8 mouse cellular contexts compared by ENCODE assay signal in the genomic region with DNA sequence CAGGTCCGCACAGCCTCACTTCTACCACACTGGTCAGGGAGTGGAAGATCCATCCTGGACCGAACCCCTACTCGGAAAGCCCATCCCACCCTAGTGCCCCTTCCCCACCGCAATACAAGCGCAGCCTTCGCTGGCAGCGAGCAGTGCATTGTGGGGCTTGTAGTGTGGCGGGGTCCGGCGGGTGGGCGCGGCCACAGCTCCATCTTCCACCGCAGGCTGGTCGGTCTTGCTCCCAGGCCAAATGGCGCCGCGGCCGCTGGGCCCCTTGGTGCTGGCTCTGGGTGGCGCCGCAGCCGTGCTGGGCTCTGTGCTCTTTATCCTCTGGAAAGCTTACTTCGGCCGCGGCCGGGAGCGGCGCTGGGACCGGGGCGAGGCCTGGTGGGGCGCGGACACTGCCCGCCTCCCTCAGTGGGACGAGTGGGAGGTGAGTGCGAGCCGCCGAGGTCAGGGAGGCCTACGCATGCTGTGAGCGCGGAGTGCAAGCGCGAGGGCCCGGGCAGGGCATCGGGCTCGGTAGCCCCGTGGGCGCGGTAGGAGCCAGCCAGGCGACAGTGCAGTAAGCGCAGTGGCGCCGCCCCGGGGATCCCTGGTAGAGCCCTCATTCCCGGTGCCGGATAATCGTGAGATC. TPM values are rescaled to one million over a fixed set of nuclear protein-coding genes. Genes with fewer than 3 reads are reported as not detected.
DNase-seq lines count a peak whose midpoint lies in the region; ATAC-seq lines count a peak whose summit lies in the region.

Arl10 (plus strand) TSS at position 162 of the 628 bp plus-strand sequence.

- intact Hi-C loops in gastrocnemius, postnatal 14 days (cut with DNase I; ENCODE audit: low total_unique reads), result no loop called here
- intact Hi-C loops in left cerebral cortex, postnatal 36 days (cut with DNase I), result no loop called here

- DNase-seq in gastrocnemius, postnatal 14 days, result peak; percentile 75
- peak; percentile 61 for DNase-seq in induced T-regulatory cell, adult 2 months (ENCODE audit: low read depth)
- peak; percentile 80 for DNase-seq in left cerebral cortex, postnatal 36 days (ENCODE audit: low spot score in 2 of 2)
- DNase-seq in mesoderm, embryonic 11.5 days (ENCODE audit: low read depth, low spot score), result peak; percentile 75
- peak; percentile 79 for DNase-seq in right cerebral cortex, postnatal 4 days
- no peak for DNase-seq in c-Kit-positive CD71-positive TER-119-positive erythroid progenitor cells, embryonic 14.5 days (ENCODE audit: low spot score)

- ATAC-seq in activated CD4-positive, CD25-positive, alpha-beta regulatory T cell, adult 4 months, result peak; percentile 43
- ATAC-seq in common myeloid progenitor, adult 5-6 weeks (replicated peaks; ENCODE audit: low read depth, poor library complexity, severe bottlenecking), result peak; percentile 63

RNA-seq across cellular contexts. Expression of gene Arl10, which starts in this region (rescaled TPM):
- polyA plus RNA-seq in activated CD4-positive, CD25-positive, alpha-beta regulatory T cell, adult 4 months (2017; shearing (Covaris generic)), result 1 to 10 TPM; 2.7 to 6.6 TPM
- total RNA-seq in common myeloid progenitor, adult 5-6 weeks (2017), result 7.9 and 13.7 TPM in 2 replicates
- total RNA-seq in gastrocnemius, postnatal 14 days (2021), result 1 to 10 TPM; 2.9 to 3.7 TPM
- total RNA-seq in left cerebral cortex, postnatal 36 days (2021), result 10 to 100 TPM; 24.1 to 27.8 TPM
